Mouse (Mus musculus) olfactory bulb, adult 2 months (tissue): Measurements from ENCODE around the gene Prame.
"Not testable (repeated sequence)": the region's sequence is repeated elsewhere in the genome, so short reads cannot be mapped to it uniquely, and the experiment has no call there.

ENCODE experiments used
- CTCF ChIP-seq: fragments of 200-500 bp; IDR thresholded peaks from 2 replicates; pipeline ENCODE4 v1.5.1; 2012; ENCODE audit warnings: low read depth, mild to moderate bottlenecking, low read length, moderate library complexity; ENCODE audit not compliant: insufficient read depth
- POLR2A ChIP-seq: fragments of 200-500 bp; IDR thresholded peaks from 2 replicates; pipeline ENCODE4 v1.6.1; 2012; ENCODE audit warnings: mild to moderate bottlenecking, low read depth, low read length, moderate library complexity; ENCODE audit not compliant: insufficient read depth

DNA sequence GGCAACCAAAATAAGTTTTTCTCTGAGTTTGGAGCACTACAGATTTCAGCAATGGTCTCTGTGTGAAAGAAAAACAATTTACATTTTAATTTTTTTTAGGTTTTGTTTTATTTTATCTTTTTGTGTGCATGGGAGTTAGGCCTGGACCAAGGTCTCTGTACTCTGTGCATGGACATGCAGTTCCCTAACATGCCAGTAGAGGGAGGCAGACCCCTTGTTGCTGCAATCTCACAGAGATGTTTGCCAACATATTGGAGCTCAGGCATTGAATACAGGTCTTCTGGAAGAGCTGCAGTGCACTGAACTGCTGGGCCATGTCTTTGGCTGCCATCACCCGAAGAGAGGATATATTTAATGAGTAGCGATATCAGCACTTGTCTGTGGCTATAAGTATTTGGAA, 58.0 kb downstream of the Prame start:
- TF ChIP-seq POLR2A, CTCF: not testable (repeated sequence)
